Mouse (Mus musculus) urinary bladder, adult 18-20 months (tissue): ENCODE data around the gene Atg4c.

Experiments
- DNase-seq, 2 experiments: peaks; one replicate each; pipeline ENCODE4 v3.0.0; 2022; ENCODE audit warnings: low spot score in 2 of 2, mixed read lengths in 2 of 2

Gene Atg4c

DNA sequence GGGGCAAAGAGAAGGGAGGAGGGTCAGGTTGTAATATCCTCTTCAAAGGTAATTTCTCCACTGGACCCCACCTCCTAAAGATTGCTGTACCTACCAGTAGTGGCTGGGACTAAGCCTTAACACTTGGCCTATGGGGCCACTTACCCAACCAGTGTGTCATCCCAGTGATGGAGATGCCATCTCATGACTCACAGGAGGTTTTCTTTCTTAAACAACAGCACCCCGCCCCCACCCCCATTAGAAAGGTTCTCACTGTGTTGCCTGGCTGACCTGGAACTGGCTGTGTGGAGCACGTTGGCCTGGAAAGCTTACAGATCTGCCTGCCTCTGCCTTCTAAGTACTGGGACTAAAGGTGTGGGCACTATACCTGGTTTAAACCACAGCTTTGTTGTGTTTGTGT is 69.5 kb downstream of the Atg4c start:
- DNase-seq = no peak

DNA sequence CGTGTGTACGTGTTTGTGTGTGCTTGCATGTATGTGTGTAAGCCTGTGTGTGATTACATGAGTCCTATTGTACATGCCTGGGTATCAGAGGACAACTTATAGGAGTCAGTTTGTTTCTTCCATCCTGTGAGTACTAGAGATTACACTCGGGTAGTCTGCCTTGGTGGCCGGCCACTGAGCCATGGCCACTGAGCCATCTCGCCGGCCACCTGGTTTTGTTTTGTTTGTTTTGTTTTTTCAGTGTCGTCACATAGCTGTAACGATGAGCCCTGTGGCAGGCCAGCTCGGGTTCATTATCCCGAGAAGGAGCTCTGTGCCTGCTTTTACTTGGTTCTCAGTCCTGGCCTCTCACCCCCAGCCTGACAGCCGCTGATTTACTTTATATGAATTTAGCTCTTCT is 69.9 kb downstream of the Atg4c start:
- no peak for DNase-seq

DNA sequence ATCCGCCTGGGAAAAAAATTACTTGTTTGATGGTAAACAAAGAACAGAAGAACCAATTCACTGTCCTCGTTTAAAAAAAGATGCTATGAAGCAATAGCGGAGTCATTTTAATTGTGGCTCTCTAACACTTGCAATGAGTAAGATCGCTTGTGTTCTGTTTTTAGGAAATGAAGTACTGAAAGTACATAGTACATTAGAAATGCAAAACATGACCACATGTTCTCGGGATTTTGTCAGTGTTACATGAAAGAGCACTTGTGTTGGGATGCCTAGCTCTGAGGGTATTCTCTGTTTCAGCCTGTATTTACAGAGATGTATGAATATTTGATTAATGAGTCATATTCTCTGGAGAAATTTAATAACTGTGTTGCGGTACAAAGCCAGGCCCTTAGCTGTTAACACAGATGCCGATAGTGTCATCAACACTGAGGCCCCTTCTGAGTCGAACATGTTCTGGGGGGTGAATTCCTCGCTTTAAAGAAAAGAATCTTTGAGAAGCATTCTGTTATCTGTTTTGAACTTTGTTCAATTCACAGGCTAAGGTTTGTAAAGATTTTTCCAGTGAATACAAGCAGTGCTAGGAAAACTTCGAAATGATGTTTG is 73.2 kb downstream of the Atg4c start:
- DNase-seq = no peak

- no peak for DNase-seq
These were observed 79.1 kb downstream of the Atg4c start for GRCm38 (mm10) chr4:99272860-99273259.

DNA sequence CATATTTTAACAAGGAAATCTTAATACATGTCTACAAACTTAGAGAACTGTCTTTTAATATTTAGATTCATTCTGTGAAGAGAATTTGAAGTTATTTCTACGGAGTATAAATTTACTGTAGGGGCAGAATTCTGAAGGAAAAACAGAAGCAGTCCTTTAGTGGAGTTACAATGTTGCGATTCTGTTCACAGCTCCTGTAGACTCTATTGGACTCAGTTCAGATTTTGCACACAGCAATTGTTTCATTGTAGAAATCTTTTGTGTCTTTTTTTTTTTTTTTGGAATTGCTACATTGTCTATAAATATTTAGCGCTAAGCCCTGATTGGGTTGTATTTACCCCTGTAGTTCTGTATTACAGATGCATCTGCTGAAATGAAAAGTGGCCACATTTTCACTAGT is 79.7 kb downstream of the Atg4c start:
- DNase-seq = no peak

DNA sequence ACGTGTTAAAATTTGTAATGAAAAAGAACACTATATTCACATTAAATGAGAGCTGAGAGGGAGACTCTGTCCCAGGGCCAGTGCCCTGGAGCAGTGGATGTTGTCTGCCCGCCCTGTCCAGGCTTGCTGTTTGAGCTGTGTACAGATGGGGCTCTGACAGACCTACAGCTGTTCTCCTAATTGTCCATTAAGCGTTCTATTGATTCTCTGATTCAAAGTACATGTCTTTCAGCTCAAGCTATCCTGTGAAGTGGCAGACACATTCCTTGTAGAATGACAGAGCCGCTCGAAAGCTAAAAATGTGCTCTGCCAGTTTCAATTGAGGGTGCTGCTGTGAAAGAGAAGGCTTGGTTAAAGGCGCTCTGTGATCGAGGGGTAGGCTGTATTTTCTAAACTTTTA is 80.2 kb downstream of the Atg4c start:
- DNase-seq = no peak

GRCm38 (mm10) chr4:99278876-99279275 is 85.1 kb downstream of the Atg4c start:
- DNase-seq = no peak

DNA sequence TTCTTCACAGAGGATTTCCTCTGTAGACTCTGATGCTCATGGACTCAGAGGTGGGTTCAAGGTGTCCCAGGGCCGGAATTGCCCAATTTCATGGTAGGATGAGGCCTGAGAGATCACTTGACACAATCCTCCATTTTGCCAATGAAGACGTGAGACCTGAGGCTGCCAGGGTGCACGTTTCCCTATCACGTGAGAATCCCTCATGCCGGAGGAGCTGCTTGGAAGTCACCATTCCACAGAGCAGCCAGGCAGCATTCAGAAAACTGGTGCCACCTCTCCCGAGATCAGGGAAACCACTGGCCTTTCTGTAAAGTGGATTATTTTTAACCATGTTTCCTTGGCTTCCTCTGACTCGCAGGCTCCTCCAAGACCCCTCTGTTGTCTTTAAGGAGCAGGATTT is 88.0 kb downstream of the Atg4c start:
- DNase-seq = no peak

- DNase-seq = no peak
These were observed 95.6 kb downstream of the Atg4c start for GRCm38 (mm10) chr4:99289286-99289685.

- DNase-seq = no peak
These were observed 104.9 kb downstream of the Atg4c start for GRCm38 (mm10) chr4:99298676-99299075.

- DNase-seq = no peak
These were observed 111.1 kb downstream of the Atg4c start for GRCm38 (mm10) chr4:99304793-99305192.
